Comparison of ENCODE assay signal across 12 mouse cellular contexts in the genomic region with DNA sequence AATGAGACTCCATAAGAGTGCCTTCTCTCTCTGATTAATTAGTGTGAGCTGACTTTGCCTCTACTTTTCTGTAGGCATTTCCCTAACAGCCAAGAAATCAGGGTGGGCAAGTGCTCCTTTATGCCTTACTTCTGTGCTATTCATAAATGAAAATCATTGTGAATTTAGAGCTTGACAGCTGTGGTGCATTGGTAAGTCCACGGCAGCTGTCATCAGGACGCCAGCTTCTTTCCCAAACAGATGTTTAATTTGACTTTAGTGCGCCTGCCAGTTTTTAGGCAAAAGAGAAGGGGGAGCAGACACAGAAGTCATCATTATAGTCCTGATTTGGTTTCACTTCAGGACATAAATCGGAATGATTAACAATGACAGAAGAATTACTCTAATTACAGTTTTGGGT.
"Had no signal": no experiment of that assay in that cellular context is flagged by ENCODE, and none has a peak within 500 bp of the region (broad histone marks: within the 10 kb centered on the region; RNA-seq: fewer than 3 reads in every experiment).

No protein-coding gene starts in this region.

- H3K4me2 ChIP-seq: intestine, embryonic 15.5 days; kidney, embryonic 15.5 days; limb, embryonic 13.5 days; liver, embryonic 11.5 days; liver, embryonic 15.5 days; lung, embryonic 15.5 days; midbrain, embryonic 13.5 days had no signal

- H3K9ac ChIP-seq: intestine, embryonic 15.5 days; kidney, embryonic 15.5 days; limb, embryonic 13.5 days; liver, embryonic 15.5 days; lung, embryonic 15.5 days; midbrain, embryonic 13.5 days had no signal

- H3K36me3 ChIP-seq: intestine, embryonic 15.5 days; kidney, embryonic 15.5 days; limb, embryonic 13.5 days; liver, embryonic 15.5 days; lung, embryonic 15.5 days; midbrain, embryonic 13.5 days had no signal

- H3K9me3 ChIP-seq: intestine, embryonic 15.5 days; kidney, embryonic 15.5 days; limb, embryonic 13.5 days; liver, embryonic 15.5 days; lung, embryonic 15.5 days; midbrain, embryonic 13.5 days had no signal

- H3K4me3 ChIP-seq: intestine, embryonic 15.5 days; kidney, embryonic 15.5 days; limb, embryonic 13.5 days; liver, embryonic 15.5 days; lung, embryonic 15.5 days; midbrain, embryonic 13.5 days had no signal

- DNase-seq: kidney, adult 18-20 months; kidney, postnatal 14 days; layer of hippocampus, postnatal 36 days; right cerebral cortex, postnatal 14 days; thymus, postnatal 36 days had no signal

- ATAC-seq: intestine, embryonic 15.5 days; midbrain, embryonic 13.5 days had no signal

- H3K27ac ChIP-seq: intestine, embryonic 15.5 days; kidney, embryonic 15.5 days; limb, embryonic 13.5 days; liver, embryonic 15.5 days; lung, embryonic 15.5 days; midbrain, embryonic 13.5 days had no signal

- H3K27me3 ChIP-seq: intestine, embryonic 15.5 days; kidney, embryonic 15.5 days; limb, embryonic 13.5 days; liver, embryonic 15.5 days; lung, embryonic 15.5 days; midbrain, embryonic 13.5 days had no signal

- H3K4me1 ChIP-seq: intestine, embryonic 15.5 days; lung, embryonic 15.5 days; midbrain, embryonic 13.5 days had no signal
